Mouse (Mus musculus) lung, postnatal 25 days (tissue): ENCODE measurements around the gene D430042O09Rik.

Experiments used
- DNase-seq: peaks from one replicate; pipeline ENCODE4 v3.0.0; 2022; ENCODE audit warnings: low spot score

D430042O09Rik gene

DNA sequence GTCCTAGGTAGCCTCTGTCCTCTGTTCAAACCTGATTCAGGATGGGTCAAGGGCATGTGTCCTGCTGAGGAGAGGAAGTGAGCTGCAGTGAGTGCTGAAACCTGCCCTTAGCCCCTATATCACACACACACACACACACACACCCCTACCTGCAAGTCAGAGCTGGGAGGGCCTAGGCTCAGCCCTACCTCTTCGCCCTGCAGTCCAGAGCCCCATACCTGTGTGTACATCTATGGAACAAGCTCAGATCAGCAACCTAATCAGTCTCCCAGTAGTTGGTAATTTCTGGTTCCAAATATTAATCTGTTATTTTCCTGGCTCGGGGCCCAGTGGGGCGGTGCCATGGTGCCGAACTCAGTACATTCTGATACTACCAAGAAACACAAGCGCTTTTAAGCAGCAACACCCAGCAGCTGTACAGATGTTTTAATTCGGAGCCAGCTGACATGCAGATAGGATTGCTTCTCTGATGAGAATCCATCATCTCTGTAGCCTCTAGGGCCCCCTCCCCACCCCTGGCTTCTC lies 166.3 kb downstream of the D430042O09Rik start:
- DNase-seq: no peak

DNA sequence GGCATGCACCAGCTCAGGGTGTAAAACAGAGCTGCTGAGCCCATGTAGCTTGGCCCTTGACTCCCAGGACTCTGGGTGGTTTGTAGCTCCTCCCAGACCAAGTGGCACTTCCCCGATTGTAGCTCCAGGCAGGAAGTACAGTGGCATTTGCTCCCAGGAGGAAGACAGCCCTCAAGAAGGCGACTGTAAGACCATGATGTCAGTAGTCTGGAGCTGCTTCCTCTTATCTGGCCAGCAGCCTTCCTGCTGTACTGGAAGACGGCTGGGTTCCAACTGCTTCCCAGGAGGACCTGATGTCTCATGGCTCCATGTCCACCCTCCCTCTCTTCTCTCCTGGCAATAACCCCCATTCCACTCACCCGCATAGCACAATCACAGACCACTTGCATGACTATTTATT lies 170.4 kb downstream of the D430042O09Rik start:
- DNase-seq: no peak

DNA sequence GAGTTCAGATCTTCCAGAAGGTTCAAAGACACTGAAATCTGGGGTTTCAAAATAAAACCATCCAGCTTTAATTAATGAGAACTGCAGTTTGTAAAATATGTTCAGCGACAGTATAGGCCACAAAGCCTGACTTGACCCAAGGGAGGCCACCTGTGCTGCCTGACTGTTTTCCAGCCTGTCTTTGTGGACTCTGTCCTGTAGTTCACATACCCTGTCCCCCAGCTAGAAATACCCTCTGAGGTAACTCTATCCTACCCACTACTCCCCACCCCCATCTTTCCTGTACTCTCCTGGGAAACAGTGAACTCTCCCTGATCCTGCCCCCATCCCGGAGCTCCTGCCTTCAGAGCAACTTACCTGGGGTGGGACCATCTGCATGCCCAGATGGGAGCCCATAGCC lies 175.5 kb downstream of the D430042O09Rik start:
- DNase-seq: no peak

DNA sequence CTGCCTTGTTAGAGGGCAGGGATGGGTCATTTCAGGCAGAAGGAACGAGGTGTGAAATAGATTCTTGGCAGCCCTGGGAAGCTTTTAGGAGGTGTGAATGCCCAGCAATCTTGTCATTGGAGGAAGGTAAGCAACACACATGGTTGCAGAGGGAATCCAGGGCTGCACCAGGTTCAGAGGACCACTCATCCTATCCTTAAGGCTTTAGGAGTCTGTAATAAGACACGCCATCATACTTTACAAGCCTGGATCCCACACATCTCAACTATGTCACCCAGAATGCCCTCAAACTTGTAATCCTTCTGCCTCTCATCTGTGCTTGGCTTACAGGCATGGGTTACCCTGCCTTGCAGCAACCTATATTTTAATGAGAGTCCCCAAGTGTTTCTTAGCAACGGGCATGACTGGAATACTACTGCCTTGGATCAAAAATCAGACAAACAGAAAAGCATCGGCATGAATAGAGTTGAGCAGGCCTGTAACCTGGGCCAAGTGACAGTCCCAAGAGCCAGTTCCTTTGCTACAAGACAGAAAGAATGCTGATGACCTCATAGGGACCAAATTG lies 178.5 kb downstream of the D430042O09Rik start:
- DNase-seq: no peak

DNA sequence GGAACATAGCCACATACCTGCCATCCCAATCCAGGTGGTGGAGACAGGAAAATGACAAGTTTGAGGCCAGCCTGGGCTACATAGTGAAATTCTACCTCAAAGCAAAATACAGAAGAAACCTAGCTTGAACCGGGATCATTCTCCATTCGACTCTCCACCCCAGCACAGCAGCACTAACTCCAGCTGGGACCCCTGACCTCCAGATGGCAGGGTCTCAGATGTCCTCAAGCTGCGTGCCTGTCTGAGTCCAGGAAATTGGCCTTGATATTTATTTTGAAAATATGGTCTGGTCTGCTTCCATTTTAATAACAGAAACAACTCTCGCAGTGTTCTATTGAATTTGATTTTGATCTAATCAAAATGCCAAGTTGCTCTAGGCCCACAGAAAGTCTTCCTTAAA lies 179.4 kb downstream of the D430042O09Rik start:
- peak; percentile 35 for DNase-seq

DNA sequence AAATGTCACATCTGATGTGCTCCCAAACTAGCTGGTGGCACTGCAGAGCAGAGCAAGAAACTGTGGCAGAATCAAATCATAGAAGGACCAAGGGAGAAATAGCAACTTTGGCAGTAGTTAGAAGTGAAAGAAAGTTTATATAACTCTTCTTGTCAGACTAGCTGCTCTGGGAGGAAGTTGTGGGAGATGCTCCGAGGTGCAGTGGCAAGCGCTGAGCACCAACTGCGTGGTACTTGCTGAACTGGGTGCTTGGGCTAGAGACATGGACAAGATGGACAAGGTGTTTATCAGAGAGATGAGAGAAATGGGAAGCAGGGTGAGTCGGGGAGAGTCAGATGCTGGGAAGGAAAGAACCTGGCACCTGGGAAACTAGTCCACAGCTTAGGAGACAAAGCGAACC lies 180.1 kb downstream of the D430042O09Rik start:
- DNase-seq: no peak

DNA sequence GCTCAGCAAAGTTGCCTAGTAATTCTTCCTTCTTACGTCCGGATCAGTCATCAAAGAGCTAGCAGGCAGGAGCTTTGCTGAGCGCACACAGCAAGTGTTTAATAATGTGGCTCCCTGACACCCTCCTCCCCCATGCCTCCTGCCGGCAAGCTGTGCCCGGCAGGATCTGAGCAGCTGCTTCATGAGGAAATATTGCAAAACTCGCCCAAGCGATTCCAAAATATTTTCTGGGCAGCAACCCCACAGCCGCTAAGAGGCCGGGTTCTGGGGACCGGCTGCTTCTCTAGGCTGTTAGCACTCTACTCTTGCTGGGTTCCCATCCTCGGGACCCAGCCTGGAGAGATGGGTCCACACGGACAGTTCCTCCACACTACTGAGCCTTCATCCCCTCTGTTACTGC lies 180.7 kb downstream of the D430042O09Rik start:
- peak; percentile 57 for DNase-seq

DNA sequence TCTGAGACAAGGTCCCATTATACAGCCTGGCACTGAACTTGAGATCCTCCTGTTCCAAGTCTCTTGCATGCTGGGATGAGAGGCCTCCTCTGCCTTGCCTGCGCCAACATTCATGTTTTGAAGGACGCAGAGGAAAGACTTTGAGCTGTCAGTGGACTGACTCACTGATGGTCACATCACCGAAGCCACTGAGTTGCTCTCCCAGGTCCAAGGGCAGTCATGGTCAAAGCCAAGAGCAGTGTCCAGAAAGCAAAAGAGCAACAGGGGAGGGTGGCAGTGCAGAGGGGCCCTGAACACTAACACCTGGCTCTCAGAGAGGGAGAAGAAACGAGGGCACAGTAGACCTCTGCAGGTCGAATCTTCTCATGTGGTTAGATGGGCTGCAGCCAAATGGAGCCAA lies 185.9 kb downstream of the D430042O09Rik start:
- DNase-seq: no peak

DNA sequence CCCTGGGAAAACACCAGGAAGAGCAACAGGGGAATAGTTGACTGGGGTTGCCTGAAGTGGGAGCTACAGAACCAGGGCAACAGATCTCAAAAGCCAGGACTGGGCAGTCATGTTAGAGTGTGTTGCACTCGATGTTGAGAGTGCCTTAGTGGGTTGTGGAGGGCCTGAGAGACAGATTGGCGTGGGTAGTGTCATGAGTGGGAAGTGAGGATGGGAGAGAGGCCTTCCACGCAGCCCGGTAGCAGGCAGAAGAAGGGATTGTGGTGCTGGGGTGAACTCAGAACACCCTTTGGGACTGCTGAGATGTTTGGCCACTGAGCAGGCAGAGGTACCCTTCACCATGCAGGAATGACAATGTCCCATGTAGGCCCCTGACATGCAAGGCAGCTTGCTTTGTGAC lies 189.4 kb downstream of the D430042O09Rik start:
- DNase-seq: no peak

DNA sequence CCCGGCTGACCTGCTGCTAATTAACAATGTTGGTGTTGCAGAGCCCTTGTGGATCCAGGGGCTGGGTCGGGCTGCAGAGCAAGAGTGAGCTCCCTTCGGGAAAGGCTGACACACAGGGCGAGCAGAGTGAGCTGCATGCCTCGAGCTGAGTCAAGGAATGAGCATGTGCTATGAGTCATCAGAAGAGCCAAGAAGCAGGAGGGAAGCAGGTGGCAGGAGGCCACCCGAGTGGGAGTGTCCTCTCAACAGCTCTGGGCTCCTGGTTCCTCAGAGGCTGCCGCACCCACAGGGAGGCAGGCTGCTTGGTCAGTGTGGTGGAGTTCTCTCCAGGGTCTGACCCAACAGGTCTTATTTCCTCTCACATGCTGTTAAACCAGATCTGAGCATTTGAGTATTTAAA lies 191.3 kb downstream of the D430042O09Rik start:
- peak; percentile 72 for DNase-seq

DNA sequence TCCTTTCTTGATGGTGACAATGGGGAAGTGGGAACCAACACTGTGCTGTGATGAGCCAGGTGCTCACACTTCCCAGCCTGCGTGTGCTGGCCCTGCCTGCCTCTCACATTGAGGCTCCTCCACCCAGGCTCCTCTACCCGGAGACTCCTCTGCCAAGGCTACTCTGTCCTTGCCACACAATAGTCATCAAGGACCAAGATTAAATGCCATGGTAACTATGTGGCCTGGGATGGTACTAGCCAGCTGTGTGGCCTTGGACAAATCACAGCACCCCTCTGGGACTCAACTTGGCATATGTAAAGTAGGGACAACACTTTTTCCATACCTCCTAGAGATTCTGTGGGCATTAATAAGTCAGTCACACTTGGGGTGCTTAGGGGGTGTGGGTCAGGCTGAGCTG lies 192.2 kb downstream of the D430042O09Rik start:
- no peak for DNase-seq

DNA sequence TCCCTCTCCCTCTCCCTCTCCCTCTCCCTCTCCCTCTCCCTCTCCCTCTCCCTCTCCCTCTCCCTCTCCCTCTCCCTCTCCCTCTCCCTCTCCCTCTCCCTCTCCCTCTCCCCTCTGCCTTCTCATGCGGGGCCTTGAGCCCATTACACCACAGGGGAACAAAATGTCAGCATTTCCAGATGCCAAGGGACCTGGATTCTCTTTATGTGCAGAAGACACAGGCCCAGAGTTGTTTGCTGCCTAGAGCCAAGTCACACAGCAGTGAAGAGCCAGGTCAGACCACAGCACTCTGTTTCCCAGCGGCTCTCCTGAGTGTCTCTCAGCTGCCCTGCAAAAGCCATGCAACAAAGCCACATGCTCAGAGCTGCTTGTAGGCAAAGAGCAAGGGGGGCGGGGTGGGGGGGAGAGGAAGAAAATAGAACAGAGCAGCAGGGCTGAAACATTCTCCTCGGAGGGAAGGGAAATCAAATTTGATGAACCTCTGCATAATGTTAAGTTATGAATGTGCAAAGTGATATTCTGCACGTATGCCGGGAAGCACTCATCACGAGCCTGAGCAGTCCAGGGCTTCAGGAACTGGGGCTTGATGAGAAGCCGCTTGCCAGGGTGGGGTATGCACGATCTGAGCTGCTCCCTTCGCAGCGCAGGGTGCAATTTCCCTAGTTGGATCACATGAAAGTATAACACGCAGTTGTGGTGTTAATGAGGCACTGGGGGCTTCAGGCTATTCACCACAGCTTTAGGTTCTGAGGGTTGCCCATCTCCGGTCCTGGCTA lies 192.9 kb downstream of the D430042O09Rik start:
- DNase-seq: no peak

DNA sequence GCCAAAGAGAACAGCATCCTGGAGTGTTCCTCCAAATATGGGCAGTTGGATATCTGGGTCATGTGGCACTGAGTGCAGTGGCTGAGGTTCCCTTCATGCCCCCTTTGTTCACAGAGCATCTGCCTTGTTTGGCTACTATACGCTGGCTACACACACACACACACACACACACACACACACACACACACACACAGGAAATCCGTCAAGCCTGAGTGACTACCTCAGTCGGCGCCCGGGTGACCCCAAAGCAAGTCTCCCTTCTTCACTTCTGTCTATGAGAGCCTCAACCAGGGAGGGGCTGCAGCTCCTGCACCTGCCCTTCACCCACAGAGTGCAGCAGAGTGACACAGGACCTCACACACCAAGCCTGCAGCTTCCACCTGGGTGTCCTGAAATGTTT lies 213.1 kb downstream of the D430042O09Rik start:
- DNase-seq: peak; percentile 3

DNA sequence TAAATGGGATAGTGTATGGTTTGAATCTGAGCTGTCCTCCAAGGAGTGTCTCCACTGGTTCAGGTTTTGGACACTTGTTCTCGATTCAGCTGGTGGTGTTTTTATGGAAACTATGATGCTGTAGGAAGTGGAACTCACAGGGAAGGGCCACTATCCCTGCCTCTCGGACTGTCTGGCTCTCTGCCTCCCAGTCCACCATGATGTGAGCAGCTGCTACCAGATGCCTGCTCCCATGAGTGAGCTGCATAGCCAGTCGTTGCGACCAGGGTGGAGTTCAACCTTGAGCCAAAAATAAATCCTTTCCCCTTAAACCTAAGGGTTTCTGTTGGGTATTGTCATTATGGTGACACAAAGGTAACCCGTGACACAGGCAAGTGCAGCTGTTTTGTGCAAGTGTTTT lies 216.4 kb downstream of the D430042O09Rik start:
- DNase-seq: no peak
